Mouse (Mus musculus) testis, adult 2 months (tissue): ENCODE results near the gene Gm4131.

Experiments used
- CTCF ChIP-seq: fragments of 200-500 bp; IDR thresholded peaks from 2 replicates; pipeline ENCODE4 v1.5.1; 2012; ENCODE audit warnings: low read depth, mild to moderate bottlenecking, inconsistent platforms, low read length, moderate library complexity; ENCODE audit not compliant: control insufficient read depth, insufficient read depth, insufficient replicate concordance
- POLR2A ChIP-seq: fragments of 200-500 bp; IDR thresholded peaks from 2 replicates; pipeline ENCODE4 v1.6.1; 2012; ENCODE audit warnings: low read depth, mild to moderate bottlenecking, inconsistent platforms, low read length, moderate library complexity; ENCODE audit not compliant: control insufficient read depth

- no peak for TF ChIP-seq CTCF
- no peak for TF ChIP-seq POLR2A
Measured at GRCm38 (mm10) chr14:62573454-62573853, 6.7 kb upstream of the Gm4131 start.
